In the genomic region with DNA sequence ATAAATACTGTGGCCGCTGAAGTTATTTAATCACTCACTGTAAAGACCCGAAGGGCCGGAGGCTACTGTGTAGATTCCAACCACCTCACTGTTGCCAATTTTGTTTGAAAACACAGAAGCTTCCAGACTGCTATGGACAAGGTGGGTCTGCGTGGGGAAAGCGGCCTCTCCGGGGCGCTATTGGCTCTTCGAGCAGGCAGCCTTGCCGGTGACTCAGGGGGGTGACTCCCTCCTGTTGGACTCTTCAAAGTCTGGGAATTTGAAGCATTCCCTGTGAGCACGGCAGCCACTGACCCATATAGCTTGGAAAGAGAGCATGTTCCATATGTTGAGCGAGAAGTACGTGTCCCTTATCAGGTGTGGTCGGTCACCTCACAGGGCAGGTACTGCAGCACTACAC, we compare ENCODE assay signal across 16 mouse cellular contexts. TPM values are rescaled to one million over a fixed set of nuclear protein-coding genes. Genes with fewer than 3 reads are reported as not detected.
DNase-seq lines count a peak whose midpoint lies in the region; ATAC-seq lines count a peak whose summit lies in the region.
"Had no signal": no experiment of that assay in that cellular context is flagged by ENCODE, and none has a peak within 500 bp of the region (broad histone marks: within the 10 kb centered on the region; RNA-seq: fewer than 3 reads in every experiment).

No protein-coding gene starts in this region.

- H3K4me2 ChIP-seq in embryonic facial prominence, embryonic 13.5 days, result peak overlapping the region; percentile 94
- peak overlapping the region; percentile 84; the same call in 1 of the 2 replicates for H3K4me2 ChIP-seq in heart, embryonic 16.5 days (ENCODE audit: low read depth, low read length)
- H3K4me2 ChIP-seq in neural tube, embryonic 15.5 days, result no peak overlapping the region; the same call in 1 of the 2 replicates

- WGBS in embryonic facial prominence, embryonic 13.5 days, result 43% methylated on average over 13 of the region's 13 CpGs
- 51% methylated on average over 13 of the region's 13 CpGs for WGBS in embryonic facial prominence, embryonic 10.5 days
- 30% methylated on average over 13 of the region's 13 CpGs for WGBS in heart, embryonic 16.5 days
- WGBS in neural tube, embryonic 15.5 days, result 50% methylated on average over 13 of the region's 13 CpGs

- intact Hi-C loops in heart, postnatal 25 days (cut with DNase I), result no loop called here

- no peak for DNase-seq in embryonic facial prominence, embryonic 10.5 days (ENCODE audit: low spot score)
- no peak for DNase-seq in heart, postnatal 25 days (ENCODE audit: low spot score)
- DNase-seq in thymus, postnatal 4 days, result peak; percentile 32
- DNase-seq in thymus, postnatal 10 days (ENCODE audit: low spot score in 2 of 2), result no peak
- no peak for DNase-seq in left cerebral cortex, adult 18-20 months (ENCODE audit: low spot score in 2 of 2)
- DNase-seq: B cell, adult 2 months; cerebellum, adult 2 months; forebrain, postnatal 0 days; gastrocnemius, postnatal 14 days; left cerebral cortex, postnatal 4 days; right cerebral cortex, adult 18-20 months had no signal

- peaks cover 18% of the 10 kb centered on the region for H3K27me3 ChIP-seq in embryonic facial prominence, embryonic 13.5 days
- H3K27me3 ChIP-seq in embryonic facial prominence, embryonic 10.5 days (replicated peaks; ENCODE audit: low read depth, poor library complexity, severe bottlenecking), result peaks cover 60% of the 10 kb centered on the region
- peaks cover 10% of the 10 kb centered on the region for H3K27me3 ChIP-seq in heart, embryonic 16.5 days (ENCODE audit: control insufficient read depth, insufficient read depth, low read length)
- peaks cover 17% of the 10 kb centered on the region for H3K27me3 ChIP-seq in neural tube, embryonic 15.5 days (replicated peaks)

- H3K36me3 ChIP-seq in embryonic facial prominence, embryonic 13.5 days, result no peaks in the 10 kb centered on the region
- H3K36me3 ChIP-seq in embryonic facial prominence, embryonic 10.5 days (replicated peaks), result peaks cover 3% of the 10 kb centered on the region; the same call in 1 of the 2 replicates
- H3K36me3 ChIP-seq in heart, embryonic 16.5 days (ENCODE audit: control insufficient read depth, insufficient read depth), result no peaks in the 10 kb centered on the region
- H3K36me3 ChIP-seq in neural tube, embryonic 15.5 days, result no peaks in the 10 kb centered on the region
- H3K36me3 ChIP-seq: hindbrain, embryonic 13.5 days had no signal

- no peak for ATAC-seq in embryonic facial prominence, embryonic 13.5 days (ENCODE audit: insufficient number of reproducible peaks, insufficient read depth, low FRiP score, low TSS enrichment, low read depth)
- no peak for ATAC-seq in heart, embryonic 16.5 days (replicated peaks; ENCODE audit: extremely low read depth, insufficient read depth, low FRiP score)
- no peak for ATAC-seq in neural tube, embryonic 15.5 days (ENCODE audit: low FRiP score)
- ATAC-seq: forebrain, postnatal 0 days had no signal

- H3K9me3 ChIP-seq in embryonic facial prominence, embryonic 13.5 days, result no peaks in the 10 kb centered on the region
- H3K9me3 ChIP-seq in embryonic facial prominence, embryonic 10.5 days, result no peaks in the 10 kb centered on the region
- H3K9me3 ChIP-seq in heart, embryonic 16.5 days (replicated peaks; ENCODE audit: control insufficient read depth, low read length), result no peaks in the 10 kb centered on the region
- no peaks in the 10 kb centered on the region for H3K9me3 ChIP-seq in neural tube, embryonic 15.5 days (replicated peaks)
- H3K9me3 ChIP-seq: hindbrain, embryonic 13.5 days had no signal

- H3K4me1 ChIP-seq in embryonic facial prominence, embryonic 13.5 days, result peaks cover 32% of the 10 kb centered on the region
- peaks cover 60% of the 10 kb centered on the region for H3K4me1 ChIP-seq in embryonic facial prominence, embryonic 10.5 days
- H3K4me1 ChIP-seq in heart, embryonic 16.5 days (ENCODE audit: control insufficient read depth, insufficient read depth, low read length), result peaks cover 16% of the 10 kb centered on the region
- peaks cover 38% of the 10 kb centered on the region for H3K4me1 ChIP-seq in neural tube, embryonic 15.5 days

- no peak overlapping the region for H3K9ac ChIP-seq in embryonic facial prominence, embryonic 13.5 days
- peak overlapping the region; percentile 8; the same call in 1 of the 2 replicates for H3K9ac ChIP-seq in heart, embryonic 16.5 days (ENCODE audit: low read length)
- no peak overlapping the region for H3K9ac ChIP-seq in neural tube, embryonic 15.5 days (replicated peaks)
- H3K9ac ChIP-seq: forebrain, postnatal 0 days; hindbrain, embryonic 13.5 days; liver, embryonic 14.5 days had no signal

- H3K4me3 ChIP-seq in embryonic facial prominence, embryonic 13.5 days, result no peak overlapping the region
- no peak overlapping the region for H3K4me3 ChIP-seq in embryonic facial prominence, embryonic 10.5 days
- H3K4me3 ChIP-seq in heart, embryonic 16.5 days (ENCODE audit: low read length), result no peak overlapping the region
- H3K4me3 ChIP-seq in neural tube, embryonic 15.5 days (replicated peaks), result no peak overlapping the region

- no peak overlapping the region for H3K27ac ChIP-seq in embryonic facial prominence, embryonic 13.5 days
- H3K27ac ChIP-seq in embryonic facial prominence, embryonic 10.5 days (replicated peaks), result no peak overlapping the region
- no peak overlapping the region for H3K27ac ChIP-seq in heart, embryonic 16.5 days (ENCODE audit: low read length)
- no peak overlapping the region for H3K27ac ChIP-seq in neural tube, embryonic 15.5 days (replicated peaks)
- H3K27ac ChIP-seq: hindbrain, embryonic 13.5 days; liver, embryonic 14.5 days had no signal

RNA-seq across cellular contexts. Expression of gene Spsb1, which starts 1.2 kb away (rescaled TPM):
- 12.2 and 13.5 TPM in 2 replicates for polyA plus RNA-seq in embryonic facial prominence, embryonic 13.5 days (2015; fragmentation: Nextera tagmentation; extraction: Ambion mirVana)
- 16.7 and 21.4 TPM in 2 replicates for polyA plus RNA-seq in embryonic facial prominence, embryonic 10.5 days (2016; fragmentation: Nextera tagmentation; extraction: Ambion mirVana)
- 10.5 and 12.4 TPM in 2 replicates for polyA plus RNA-seq in heart, embryonic 16.5 days (2015; fragmentation: Nextera tagmentation; extraction: Ambion mirVana)
- 10 to 100 TPM; 32.6 to 36.7 TPM for total RNA-seq in heart, postnatal 25 days (2021)
- 10 to 100 TPM; 11.1 to 13.8 TPM for total RNA-seq in left cerebral cortex, adult 18-20 months (2021)
- 7.7 and 9.8 TPM in 2 replicates for polyA plus RNA-seq in neural tube, embryonic 15.5 days (2015; fragmentation: Nextera tagmentation; extraction: Ambion mirVana)

RNA-seq across cellular contexts. Expression of gene H6pd, which starts 52.8 kb away (rescaled TPM):
- polyA plus RNA-seq in embryonic facial prominence, embryonic 13.5 days (2015; fragmentation: Nextera tagmentation; extraction: Ambion mirVana), result 7.0 and 8.0 TPM in 2 replicates
- polyA plus RNA-seq in embryonic facial prominence, embryonic 10.5 days (2016; fragmentation: Nextera tagmentation; extraction: Ambion mirVana), result 4.9 and 5.3 TPM in 2 replicates
- polyA plus RNA-seq in heart, embryonic 16.5 days (2015; fragmentation: Nextera tagmentation; extraction: Ambion mirVana), result 11.4 and 14.6 TPM in 2 replicates
- 10 to 100 TPM; 39.8 to 45.4 TPM for total RNA-seq in heart, postnatal 25 days (2021)
- 10 to 100 TPM; 11.2 to 11.5 TPM for total RNA-seq in left cerebral cortex, adult 18-20 months (2021)
- polyA plus RNA-seq in neural tube, embryonic 15.5 days (2015; fragmentation: Nextera tagmentation; extraction: Ambion mirVana), result 3.3 and 6.4 TPM in 2 replicates
